22 mouse cellular contexts compared by ENCODE assay signal in the genomic region with DNA sequence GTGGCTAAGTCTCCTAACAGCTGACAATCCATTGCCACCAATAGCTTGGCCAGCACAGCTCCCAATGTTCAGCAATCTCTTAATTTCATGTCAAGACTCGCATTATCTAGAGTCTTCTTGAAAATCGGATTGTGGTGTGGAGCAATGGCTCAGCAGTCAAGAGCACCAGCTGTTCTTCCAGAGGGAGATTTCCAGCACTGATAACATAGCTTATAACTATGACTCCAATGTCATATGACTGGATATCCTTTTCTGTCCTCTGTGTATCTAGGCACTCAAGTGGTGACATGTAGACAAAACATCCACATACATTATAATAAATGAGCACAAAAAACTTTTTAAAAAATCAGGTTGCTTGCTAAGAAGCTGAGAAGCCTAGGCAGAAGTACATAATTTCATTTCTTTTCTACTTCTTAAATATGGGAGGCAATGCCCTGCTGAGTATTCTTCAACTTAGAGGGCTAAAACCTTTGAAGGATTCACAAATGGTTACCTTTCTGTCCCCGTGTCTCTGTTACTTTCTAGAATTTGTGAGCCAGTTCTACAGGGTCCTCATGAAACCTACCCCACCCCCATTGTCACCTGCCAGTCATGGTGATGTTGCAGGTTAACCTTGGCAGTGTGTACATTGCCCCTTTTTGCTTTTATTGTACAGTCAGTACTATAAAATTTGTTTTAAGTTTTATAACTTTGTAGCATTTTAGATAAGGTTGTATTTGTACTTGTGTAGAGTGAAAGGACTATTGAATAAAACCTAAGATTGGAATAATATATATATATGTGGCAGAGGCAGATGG.
"Had no signal": no experiment of that assay in that cellular context is flagged by ENCODE, and none has a peak within 500 bp of the region (broad histone marks: within the 10 kb centered on the region; RNA-seq: fewer than 3 reads in every experiment).

No protein-coding gene starts in this region.

- H3K9ac ChIP-seq: heart, embryonic 12.5 days; hindbrain, embryonic 13.5 days; hindbrain, embryonic 15.5 days; limb, embryonic 12.5 days; liver, embryonic 13.5 days had no signal

- H3K4me2 ChIP-seq: heart, embryonic 12.5 days; hindbrain, embryonic 13.5 days; hindbrain, embryonic 15.5 days; limb, embryonic 12.5 days; liver, embryonic 11.5 days; liver, embryonic 13.5 days had no signal

- H3K27me3 ChIP-seq: heart, embryonic 12.5 days; hindbrain, embryonic 13.5 days; hindbrain, embryonic 15.5 days; limb, embryonic 12.5 days had no signal

- H3K36me3 ChIP-seq: heart, embryonic 12.5 days; hindbrain, embryonic 13.5 days; hindbrain, embryonic 15.5 days; limb, embryonic 10.5 days; limb, embryonic 12.5 days; liver, embryonic 13.5 days had no signal

- DNase-seq: gastrocnemius, postnatal 14 days; gastrocnemius, postnatal 36 days; heart, adult 11 months; heart, adult 2 months; heart, postnatal 10 days; heart, postnatal 36 days; kidney, adult 18-20 months; kidney, adult 8-10 months; kidney, postnatal 10 days; kidney, postnatal 25 days; kidney, postnatal 4 days; liver; liver, embryonic 13.5 days had no signal

- H3K4me3 ChIP-seq: heart, adult 2 months; heart, embryonic 12.5 days; hindbrain, embryonic 13.5 days; hindbrain, embryonic 15.5 days; layer of hippocampus, adult 2 months; left cerebral cortex, adult 2 months; limb, embryonic 10.5 days; limb, embryonic 12.5 days; liver, embryonic 13.5 days had no signal

- H3K27ac ChIP-seq: heart, adult 2 months; hindbrain, embryonic 13.5 days; hindbrain, embryonic 15.5 days; hindbrain, postnatal 0 days; layer of hippocampus, adult 2 months; left cerebral cortex, adult 2 months; limb, embryonic 10.5 days; limb, embryonic 12.5 days; liver, embryonic 13.5 days had no signal

- ATAC-seq: hindbrain, postnatal 0 days had no signal

- H3K9me3 ChIP-seq: heart, embryonic 12.5 days; hindbrain, embryonic 13.5 days; hindbrain, embryonic 15.5 days; limb, embryonic 10.5 days; limb, embryonic 12.5 days; liver, embryonic 13.5 days had no signal

- H3K4me1 ChIP-seq: heart, embryonic 12.5 days; hindbrain, embryonic 13.5 days; hindbrain, embryonic 15.5 days; limb, embryonic 10.5 days; limb, embryonic 12.5 days; liver, embryonic 13.5 days had no signal
